In genomic region chr19:29265538-29265937, GRCm38 (mm10) we compare ENCODE assay signal across 7 mouse cellular contexts. TPM values are rescaled to one million over a fixed set of nuclear protein-coding genes. Genes with fewer than 3 reads are reported as not detected.
DNase-seq lines count a peak whose midpoint lies in the region; ATAC-seq and TF ChIP-seq lines count a peak whose summit lies in the region.

No protein-coding gene starts in this region.

- peak overlapping the region; percentile 47 for H3K4me2 ChIP-seq in liver, postnatal 0 days (ENCODE audit: low read depth, low read length)

- peak; percentile 71 for ATAC-seq in liver, postnatal 0 days

- no peak for TF ChIP-seq POLR2A in olfactory bulb, adult 2 months (IDR thresholded peaks at IDR 0.05; ENCODE audit: insufficient read depth, low read depth, low read length)

- H3K4me1 ChIP-seq in liver, postnatal 0 days (ENCODE audit: insufficient read depth), result peaks cover 10% of the 10 kb centered on the region
- H3K4me1 ChIP-seq in olfactory bulb, adult 2 months (ENCODE audit: control insufficient read depth, insufficient read depth, low read length), result peaks cover 9% of the 10 kb centered on the region

- WGBS in liver, postnatal 0 days (ENCODE audit: insufficient replicate concordance), result 64% methylated on average over 5 of the region's 5 CpGs
- WGBS in olfactory bulb, adult 2 months, result 15% methylated on average over 5 of the region's 5 CpGs

- H3K9ac ChIP-seq in liver, postnatal 0 days (replicated peaks), result no peak overlapping the region

- DNase-seq in liver, postnatal 0 days, result no peak
- DNase-seq in liver, result no peak
- DNase-seq in cerebellum, postnatal 14 days, result peak; percentile 55 to 61
- DNase-seq in heart, adult 18-20 months, result peak; percentile 81 to 87
- DNase-seq in kidney, postnatal 14 days, result peak; percentile 58
- no peak for DNase-seq in urinary bladder, postnatal 4 days (ENCODE audit: low spot score in 2 of 2)

- no peaks in the 10 kb centered on the region for H3K9me3 ChIP-seq in liver, postnatal 0 days (ENCODE audit: low read length)

- TF ChIP-seq CTCF in liver, postnatal 0 days (IDR thresholded peaks at IDR 0.05; ENCODE audit: low read depth), result no peak
- TF ChIP-seq CTCF in olfactory bulb, adult 2 months (IDR thresholded peaks at IDR 0.05; ENCODE audit: insufficient read depth, low read depth, low read length), result no peak

- peaks cover 17% of the 10 kb centered on the region for H3K36me3 ChIP-seq in liver, postnatal 0 days (replicated peaks; ENCODE audit: insufficient read depth, low read length)

- H3K4me3 ChIP-seq in liver, postnatal 0 days (ENCODE audit: low read depth, low read length), result no peak overlapping the region
- H3K4me3 ChIP-seq in olfactory bulb, adult 2 months (ENCODE audit: insufficient read depth, low read depth, low read length), result no peak overlapping the region

- H3K27ac ChIP-seq in liver, postnatal 0 days (ENCODE audit: low read depth), result peak overlapping the region; percentile 57
- peak overlapping the region; percentile 54 for H3K27ac ChIP-seq in olfactory bulb, adult 2 months (ENCODE audit: insufficient read depth, low read depth, low read length)

- H3K27me3 ChIP-seq in liver, postnatal 0 days (ENCODE audit: insufficient read depth, low read length), result no peaks in the 10 kb centered on the region

- no peak for TF ChIP-seq EP300 in liver, postnatal 0 days (IDR thresholded peaks at IDR 0.05; ENCODE audit: low read depth)

RNA-seq across cellular contexts. Expression of gene Jak2, which starts 13.9 kb away (rescaled TPM):
- polyA plus RNA-seq in liver, postnatal 0 days (2015; fragmentation: Nextera tagmentation; extraction: Ambion mirVana), result 5.6 and 6.0 TPM in 2 replicates
- total RNA-seq in heart, adult 18-20 months (2021), result 10 to 100 TPM; 16.2 to 20.1 TPM
- polyA plus RNA-seq in olfactory bulb, adult 2 months (2012; ENCODE audit: insufficient read depth, insufficient read length, low replicate concordance, missing spikeins), result not detected in 2 replicates

RNA-seq across cellular contexts. Expression of gene Insl6, which starts 59.6 kb away (rescaled TPM):
- polyA plus RNA-seq in liver, postnatal 0 days (2015; fragmentation: Nextera tagmentation; extraction: Ambion mirVana), result 1.2 TPM in 2 replicates
- total RNA-seq in heart, adult 18-20 months (2021), result under 1 TPM; 0.40 to 0.72 TPM
- not detected in 2 replicates for polyA plus RNA-seq in olfactory bulb, adult 2 months (2012; ENCODE audit: insufficient read depth, insufficient read length, low replicate concordance, missing spikeins)

Comparison
In these comparisons a context has a peak if more than half of its experiments do, and no peak if none do; other contexts are left out.
1. DNase-seq: peak in cerebellum, postnatal 14 days (2 of 2), heart, adult 18-20 months (2 of 2) and kidney, postnatal 14 days (single experiment); none in liver, postnatal 0 days (single experiment), liver (single experiment) and urinary bladder, postnatal 4 days (0 of 2).